Mouse (Mus musculus) liver, postnatal 0 days (tissue): ENCODE results near the gene Jmjd8. TPM values are rescaled to one million over a fixed set of nuclear protein-coding genes. Genes with fewer than 3 reads are reported as not detected.

Source experiments
- ATAC-seq: fragments of 200-750 bp; cut with Nextera tagmentation; 2 replicates; pipeline ENCODE4 v1.8.0; 2017; ENCODE audit warnings: mild to moderate bottlenecking, moderate library complexity
- DNase-seq: peaks from one replicate; pipeline ENCODE4 v3.0.0-alpha.2; 2016
- H3K27ac ChIP-seq: fragments of 300-500 bp; sonication (generic); 2 replicates; pipeline ENCODE4 v1.5.1; 2014; ENCODE audit warnings: antibody characterized with exemption, moderate library complexity, mild to moderate bottlenecking, low read depth
- H3K27me3 ChIP-seq: fragments of 300-500 bp; sonication (generic); 2 replicates; pipeline ENCODE4 v1.6.1; 2014; ENCODE audit warnings: low read length, control low read depth, mixed read lengths; ENCODE audit not compliant: insufficient read depth
- H3K36me3 ChIP-seq: fragments of 300-500 bp; sonication (generic); replicated peaks from 2 replicates; pipeline ENCODE4 v1.6.1; 2014; ENCODE audit warnings: mild to moderate bottlenecking, control low read depth, low read length, moderate library complexity, mixed read lengths; ENCODE audit not compliant: insufficient read depth
- H3K4me1 ChIP-seq: fragments of 300-500 bp; sonication (generic); 2 replicates; pipeline ENCODE4 v1.6.1; 2014; ENCODE audit warnings: antibody characterized with exemption, mild to moderate bottlenecking, control low read depth; ENCODE audit not compliant: insufficient read depth
- H3K4me2 ChIP-seq: fragments of 300-500 bp; sonication (generic); 2 replicates; pipeline ENCODE4 v1.6.1; 2014; ENCODE audit warnings: low read depth, mild to moderate bottlenecking, low read length, moderate library complexity, mixed read lengths
- H3K4me3 ChIP-seq: fragments of 300-500 bp; sonication (generic); 2 replicates; pipeline ENCODE4 v1.5.1; 2014; ENCODE audit warnings: low read depth, low read length
- H3K9ac ChIP-seq: fragments of 300-500 bp; sonication (generic); replicated peaks from 2 replicates; pipeline ENCODE4 v1.6.1; 2014; ENCODE audit warnings: mild to moderate bottlenecking, moderate library complexity
- H3K9me3 ChIP-seq: fragments of 300-500 bp; sonication (generic); 2 replicates; pipeline ENCODE4 v1.6.1; 2016; ENCODE audit warnings: mild to moderate bottlenecking, control low read depth, low read length, mixed read lengths
- CTCF ChIP-seq: sonication (generic); IDR thresholded peaks from 2 replicates; pipeline ENCODE4 v1.5.1; 2016; ENCODE audit warnings: antibody characterized with exemption, low read depth
- EP300 ChIP-seq: IDR thresholded peaks from 2 replicates; pipeline ENCODE4 v1.6.1; 2016; ENCODE audit warnings: antibody characterized with exemption, low read depth, mild to moderate bottlenecking
- WGBS: fragments of 180-500 bp; shearing (Covaris S2); extraction: QIAGEN DNeasy Blood & Tissue Kit; methylation state at CpG from one replicate; pipeline ENCODE4 v1.1.7; 2014; ENCODE audit not compliant: insufficient replicate concordance; 5-methylcytosine and 5-hydroxymethylcytosine counted together
- polyA plus RNA-seq: library from polyadenylated mRNA; unstranded; fragments of >200 nt; fragmentation: Nextera tagmentation; extraction: Ambion mirVana; gene quantifications from 2 replicates; pipeline ENCODE4 v1.2.1, GENCODE M21; 2015

The Jmjd8 gene
- polyA plus RNA-seq, 1 experiment from 2014 or later: 13.8 TPM

- Histone ChIP-seq H3K4me3 (peak overlapping the region; percentile 86), H3K4me1 (peaks cover 22% of the 10 kb centered on the region), H3K4me2 (peak overlapping the region; percentile 89), H3K27ac (peak overlapping the region; percentile 88), H3K27me3 (no peaks in the 10 kb centered on the region), H3K9ac (peak overlapping the region; percentile 88), H3K9me3 (no peaks in the 10 kb centered on the region), H3K36me3 (peaks cover 38% of the 10 kb centered on the region)
- ATAC-seq (peak; percentile 38), DNase-seq (no peak)
- no peak for TF ChIP-seq CTCF
- no peak for TF ChIP-seq EP300
- WGBS: 2% methylated on average over 36 of the region's 38 CpGs
Observed at GRCm38 (mm10) chr17:25843636-25844395, 15.1 kb downstream of the Jmjd8 start.

- H3K4me1 ChIP-seq: peaks cover 19% of the 10 kb centered on the region
- peak within 1 kb of the TSS; percentile 88 for H3K9ac ChIP-seq
- peak within 1 kb of the TSS; percentile 88 for H3K27ac ChIP-seq
- under 1% methylated on average over 21 of the region's 21 CpGs for WGBS
- H3K9me3 ChIP-seq: no peaks in the 10 kb centered on the region
- peak within 1 kb of the TSS; percentile 89 for H3K4me2 ChIP-seq
- H3K4me3 ChIP-seq: peak within 1 kb of the TSS; percentile 86
- DNase-seq (peak; percentile 98), ATAC-seq (peak; percentile 93)
- no peaks in the 10 kb centered on the region for H3K27me3 ChIP-seq
- TF ChIP-seq EP300 (no peak), CTCF (peak; percentile 82)
- H3K36me3 ChIP-seq: peaks cover 32% of the 10 kb centered on the region
Observed at GRCm38 (mm10) chr17:25844396-25844901, 15.8 kb downstream of the Jmjd8 start, which contains the start of gene Rhot2. Rhot2 (minus strand) TSS chr17:25844851.

- H3K27ac ChIP-seq: no peak overlapping the region
Observed at GRCm38 (mm10) chr17:25860229-25860628, 31.6 kb downstream of the Jmjd8 start.

GRCm38 (mm10) chr17:25860832-25861703 lies 32.4 kb downstream of the Jmjd8 start, which contains the start of gene Wdr90:
Wdr90 (minus strand) TSS chr17:25861501.
- Histone ChIP-seq H3K27ac (peak within 1 kb of the TSS; percentile 73), H3K4me1 (peaks cover 15% of the 10 kb centered on the region), H3K4me2 (peak within 1 kb of the TSS; percentile 83), H3K36me3 (peaks cover 4% of the 10 kb centered on the region; the same call in 1 of the 2 replicates), H3K4me3 (peak within 1 kb of the TSS; percentile 57), H3K9ac (peak within 1 kb of the TSS; percentile 60), H3K27me3 (no peaks in the 10 kb centered on the region), H3K9me3 (no peaks in the 10 kb centered on the region)
- DNase-seq: peak; percentile 90
- peak; percentile 88 for ATAC-seq
- peak; percentile 49 for TF ChIP-seq CTCF
- no peak for TF ChIP-seq EP300
- 4% methylated on average over 59 of the region's 65 CpGs for WGBS

More at GRCm38 (mm10) chr17:25860229-25860628, 31.6 kb downstream of the Jmjd8 start:
- H3K27me3 ChIP-seq: no peaks in the 10 kb centered on the region
- H3K9me3 ChIP-seq: no peaks in the 10 kb centered on the region
- WGBS: 82% methylated on average over 6 of the region's 6 CpGs
- H3K4me1 ChIP-seq: peaks cover 15% of the 10 kb centered on the region
- no peak overlapping the region for H3K4me3 ChIP-seq
- H3K9ac ChIP-seq: no peak overlapping the region
- H3K36me3 ChIP-seq: peaks cover 4% of the 10 kb centered on the region; the same call in 1 of the 2 replicates
- ATAC-seq (no peak), DNase-seq (no peak)
- peak overlapping the region; percentile 83 for H3K4me2 ChIP-seq
- TF ChIP-seq EP300 (no peak), CTCF (no peak)

- H3K4me3 ChIP-seq: peak overlapping the region; percentile 57
- peaks cover 20% of the 10 kb centered on the region for H3K4me1 ChIP-seq
- H3K27me3 ChIP-seq: no peaks in the 10 kb centered on the region
- DNase-seq (no peak), ATAC-seq (no peak; the same call in 1 of the 2 replicates)
- peak overlapping the region; percentile 73 for H3K27ac ChIP-seq
- peaks cover 4% of the 10 kb centered on the region; the same call in 1 of the 2 replicates for H3K36me3 ChIP-seq
- peak overlapping the region; percentile 83 for H3K4me2 ChIP-seq
- no peaks in the 10 kb centered on the region for H3K9me3 ChIP-seq
- H3K9ac ChIP-seq: peak overlapping the region; percentile 60
- 10% methylated on average over 6 of the region's 6 CpGs for WGBS
- TF ChIP-seq EP300: 0 out of 2 replicates have a peak, but pooled peaks have one; percentile 1
- TF ChIP-seq CTCF: no peak
Observed at GRCm38 (mm10) chr17:25861704-25862612, 33.3 kb downstream of the Jmjd8 start.
